Mouse (Mus musculus) retina, adult 2 months (tissue): Measurements from ENCODE around the gene Spdye4a.
"Not testable (repeated sequence)": the region's sequence is repeated elsewhere in the genome, so short reads cannot be mapped to it uniquely, and the experiment has no call there.

Experiments used
- DNase-seq: peaks from one replicate; pipeline ENCODE4 v3.0.0-alpha.2; 2012; ENCODE audit warnings: low read depth, low spot score

Spdye4a gene

DNA sequence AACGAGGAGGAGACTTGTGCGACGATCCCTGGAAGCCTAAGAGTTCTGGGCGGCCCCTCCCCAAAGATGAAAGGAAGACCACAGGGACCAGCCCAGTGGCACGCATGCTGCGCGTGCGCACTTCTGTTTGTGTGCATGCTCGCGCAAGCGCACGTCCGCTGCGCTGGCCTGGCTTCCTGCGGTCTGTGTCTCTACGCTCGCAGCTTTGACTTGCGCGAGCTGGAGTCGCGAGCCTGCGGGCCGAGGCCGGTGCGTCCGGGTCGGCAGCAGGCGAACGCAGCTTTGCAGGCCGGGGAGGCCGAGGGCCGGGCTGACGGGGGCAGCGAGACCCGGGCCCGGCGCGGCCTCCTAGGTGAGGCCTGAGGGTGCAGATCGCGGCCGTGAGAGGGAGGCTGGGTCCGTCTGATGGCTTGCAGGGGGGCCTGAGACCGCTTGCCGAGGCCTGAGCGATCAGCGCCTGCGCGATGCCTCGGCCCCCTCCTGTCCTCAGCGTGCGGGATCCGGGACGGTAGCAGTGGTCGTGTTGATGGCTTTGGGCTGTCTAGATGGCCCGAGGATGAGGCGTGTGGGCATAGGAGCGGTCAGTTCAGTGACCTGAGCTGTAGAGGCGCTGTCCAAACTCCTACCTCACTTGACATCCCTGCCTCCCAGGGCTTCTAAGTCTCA lies 8.5 kb upstream of the Spdye4a start, which contains the start of gene Zfp12:
TSS of gene Zfp12 (plus strand) at position 136 of the 666 bp plus-strand sequence.
- DNase-seq = peak; percentile 83

DNA sequence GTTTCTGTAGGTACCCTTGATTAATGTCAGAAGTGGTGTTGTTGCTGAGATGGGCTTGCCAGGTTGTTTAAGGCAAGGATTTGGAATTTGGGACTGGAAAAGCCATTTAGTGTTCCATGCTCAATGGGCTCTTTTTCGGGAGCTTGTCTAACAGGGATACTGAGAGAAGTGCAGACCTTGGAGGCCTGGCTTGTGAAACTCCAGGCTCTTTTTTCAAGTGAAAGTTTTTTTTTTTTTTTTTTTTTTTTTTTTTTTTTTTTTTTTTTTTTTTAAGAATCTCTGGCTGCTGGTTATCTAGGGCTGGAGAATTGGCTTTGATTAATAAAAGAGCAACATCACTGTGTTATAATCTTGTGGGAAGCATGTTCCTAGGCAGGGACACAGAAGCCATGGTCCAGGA lies 4.4 kb downstream of the Spdye4a start:
- DNase-seq = no peak

DNA sequence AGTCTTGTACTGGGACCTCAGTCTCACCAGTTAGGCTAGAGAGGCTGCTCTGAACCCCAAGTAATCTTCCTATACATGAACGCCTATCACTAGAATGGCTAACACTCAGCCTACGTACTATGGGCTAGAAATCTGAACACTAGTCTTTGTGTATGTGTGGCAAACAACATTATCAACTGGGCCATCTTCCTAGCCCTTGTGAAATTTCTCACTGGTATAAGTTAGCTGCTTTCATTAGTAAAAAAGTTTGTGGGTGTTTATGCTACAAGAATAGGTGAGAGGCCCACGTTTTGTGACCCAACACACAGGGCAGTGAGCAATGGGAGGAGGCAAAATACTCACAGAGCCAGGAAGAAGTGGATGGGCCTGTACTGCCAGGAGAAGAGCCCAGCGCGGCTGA lies 5.7 kb downstream of the Spdye4a start:
- DNase-seq = no peak

DNA sequence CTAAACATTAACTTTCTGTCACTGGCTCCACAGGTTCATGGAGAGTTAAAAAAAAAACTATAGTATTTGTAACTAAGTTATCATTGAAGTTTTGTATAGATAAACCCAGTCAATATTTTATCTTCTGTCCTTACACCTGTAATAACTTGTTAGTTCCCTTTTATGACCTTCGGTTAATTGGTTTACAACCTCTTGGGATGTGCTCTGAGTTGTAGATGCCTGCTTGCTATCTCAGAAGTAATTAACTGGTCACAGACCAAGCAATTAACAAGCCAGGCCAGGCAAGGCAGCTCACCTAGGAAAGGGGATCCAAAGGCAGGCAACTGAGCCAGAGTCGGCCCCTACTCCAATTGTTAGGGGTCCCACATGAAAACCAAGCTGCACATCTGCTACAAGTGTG lies 12.9 kb downstream of the Spdye4a start:
- DNase-seq = no peak

DNA sequence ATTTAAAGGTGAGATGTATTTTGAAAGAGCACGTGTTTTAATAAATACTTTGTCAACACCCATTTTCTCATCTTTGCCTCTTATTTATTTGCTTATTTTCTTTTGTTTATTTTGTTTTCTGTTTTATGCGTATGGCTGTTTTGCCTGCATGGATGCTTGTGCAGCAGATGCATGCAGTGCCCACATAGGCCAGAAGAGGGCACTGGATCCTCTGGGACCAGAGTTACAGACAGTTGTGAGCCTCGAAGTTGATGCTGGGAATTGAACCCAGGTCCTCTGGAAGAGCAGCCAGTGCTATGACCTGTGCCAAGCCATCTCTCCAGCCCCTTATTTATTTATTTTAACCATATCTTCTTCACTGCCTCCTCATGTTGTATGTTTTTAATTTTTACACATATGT lies 21.7 kb downstream of the Spdye4a start:
- no peak for DNase-seq

DNA sequence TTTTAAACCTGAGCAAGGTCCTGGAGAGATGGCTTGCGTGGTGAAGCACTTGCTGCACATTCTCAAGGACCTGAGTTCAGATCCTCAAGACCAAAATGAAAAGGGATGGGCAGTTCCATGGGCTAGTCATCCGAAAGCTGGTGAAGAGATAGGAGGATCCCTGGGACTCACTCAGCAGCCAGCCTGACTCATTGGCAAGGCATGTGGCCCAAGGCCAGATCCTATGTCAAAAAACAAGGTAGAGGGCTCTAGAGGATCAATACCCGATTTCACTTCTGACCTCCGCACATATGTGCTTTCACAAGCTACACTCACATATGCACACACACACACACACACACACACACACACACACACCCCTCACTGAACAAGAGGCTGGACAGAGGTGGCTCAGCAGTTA lies 30.2 kb downstream of the Spdye4a start:
- no peak for DNase-seq

DNA sequence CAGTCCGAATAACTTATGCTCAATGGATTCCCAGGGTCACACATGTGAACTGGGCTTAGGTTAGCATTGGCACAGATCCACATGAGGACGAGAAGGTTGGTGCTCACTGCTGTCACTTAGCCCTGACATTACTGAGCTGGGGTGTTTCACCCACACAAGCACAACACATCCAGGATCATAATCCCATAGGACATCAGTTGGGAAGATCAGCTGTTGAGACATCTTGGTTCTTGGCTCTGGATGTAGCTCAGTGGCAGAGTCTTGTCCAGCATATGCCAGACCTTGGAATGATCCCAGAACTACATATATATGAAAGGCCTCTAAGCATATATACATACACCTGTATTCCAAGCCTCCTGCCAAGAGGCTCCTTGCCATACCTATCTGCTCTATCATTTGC lies 31.5 kb downstream of the Spdye4a start:
- DNase-seq = no peak

DNA sequence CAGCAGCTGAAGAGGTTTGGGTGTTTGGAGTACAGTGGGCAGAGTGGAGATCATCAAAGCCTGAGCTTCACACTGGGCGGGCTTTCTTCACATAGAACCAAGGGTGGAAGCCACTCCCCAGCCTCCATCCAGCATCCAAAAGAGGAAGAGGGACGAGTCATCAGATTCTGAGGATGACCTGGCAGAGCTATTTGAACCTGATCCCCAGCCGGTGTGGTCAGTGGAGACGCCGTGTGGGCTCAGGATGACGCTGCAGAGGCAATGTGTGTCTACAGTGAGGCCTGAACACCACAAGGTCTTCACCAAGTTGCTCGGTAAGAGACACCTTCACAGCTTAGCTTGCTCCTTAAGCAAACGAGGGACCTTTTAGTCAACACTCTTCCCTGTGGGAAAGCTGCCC lies 31.9 kb downstream of the Spdye4a start:
- DNase-seq = not testable (repeated sequence)

DNA sequence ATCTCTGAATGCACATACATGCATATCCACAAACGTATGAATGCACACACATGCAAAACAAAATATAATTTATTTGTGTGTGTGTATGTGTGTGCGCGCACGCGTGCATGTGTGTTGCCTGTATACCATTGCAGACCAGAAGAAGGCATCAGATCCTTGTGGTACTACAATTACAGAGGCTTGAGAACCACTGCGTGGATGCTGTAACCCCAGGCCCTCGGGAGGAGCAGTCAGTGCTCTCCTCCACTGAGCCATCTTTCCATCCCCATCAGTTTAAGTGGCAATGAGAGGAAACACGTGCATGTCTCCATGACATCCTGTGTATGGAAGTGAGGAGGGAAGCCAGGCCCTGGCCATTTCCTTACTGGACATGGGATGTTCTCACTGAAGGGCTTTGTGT lies 33.9 kb downstream of the Spdye4a start:
- no peak for DNase-seq

DNA sequence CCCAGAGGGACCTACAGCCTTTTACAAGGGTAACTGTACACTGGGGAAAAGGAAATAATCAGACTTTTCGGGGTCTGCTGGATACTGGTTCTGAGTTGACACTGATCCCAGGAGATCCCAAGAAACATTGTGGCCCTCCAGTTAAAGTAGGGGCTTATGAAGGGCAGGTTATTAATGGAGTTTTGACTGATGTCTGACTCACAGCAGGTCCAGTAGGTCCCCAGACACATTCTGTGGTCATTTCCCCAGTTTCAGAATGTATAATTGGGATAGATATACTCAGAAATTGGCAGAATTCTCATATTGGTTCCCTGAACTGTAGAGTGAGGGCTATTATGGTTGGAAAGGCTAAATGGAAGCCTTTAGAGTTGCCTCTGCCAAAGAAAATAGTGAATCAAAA lies 38.7 kb downstream of the Spdye4a start:
- DNase-seq = not testable (repeated sequence)

DNA sequence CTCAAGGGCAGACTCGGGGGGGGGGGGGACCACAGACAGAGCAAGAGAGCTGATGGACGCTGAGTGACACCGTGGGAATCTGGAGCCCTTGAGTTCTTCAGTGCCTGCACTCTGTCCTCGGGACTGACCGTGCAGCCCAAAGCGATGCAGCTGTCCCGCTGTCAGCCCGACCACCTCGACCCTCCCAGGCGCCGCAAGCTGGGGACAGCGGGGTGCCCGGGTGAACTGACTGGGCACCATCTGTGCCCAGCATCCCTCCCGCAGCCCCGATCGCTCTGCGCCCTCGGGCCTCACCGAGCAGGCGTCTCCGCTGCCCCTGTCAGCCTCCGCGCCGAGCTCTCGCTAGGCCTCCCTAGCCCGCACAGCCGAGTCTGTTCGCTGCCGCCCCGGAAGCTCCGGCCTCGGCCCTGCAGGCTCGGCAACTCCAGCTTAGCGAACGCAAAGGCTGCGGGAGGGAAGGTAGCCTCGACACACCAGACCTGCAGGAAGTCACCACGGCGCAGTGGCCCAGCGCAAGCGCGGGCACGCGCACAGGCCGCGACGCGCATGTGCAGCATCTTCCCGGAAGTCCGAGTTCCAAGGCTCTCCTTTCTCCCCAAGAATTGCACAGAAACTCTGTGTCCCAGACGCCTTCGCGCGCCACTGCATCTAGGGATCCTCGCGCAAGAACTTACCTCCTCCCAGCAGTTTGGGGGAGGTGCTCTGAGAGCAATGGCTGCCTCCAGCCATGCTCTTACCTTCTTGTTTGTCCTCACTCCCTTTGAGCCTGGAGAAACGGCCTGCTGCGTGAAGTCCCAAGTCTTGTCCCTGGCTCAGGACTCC lies 46.2 kb downstream of the Spdye4a start, which contains the start of the genes Rbak and Spdye4b:
TSS of gene Rbak (minus strand) at position 521 of the 822 bp plus-strand sequence.
TSS of gene Spdye4b (plus strand) at position 763 of the 822 bp plus-strand sequence.
- peak; percentile 75 for DNase-seq

DNA sequence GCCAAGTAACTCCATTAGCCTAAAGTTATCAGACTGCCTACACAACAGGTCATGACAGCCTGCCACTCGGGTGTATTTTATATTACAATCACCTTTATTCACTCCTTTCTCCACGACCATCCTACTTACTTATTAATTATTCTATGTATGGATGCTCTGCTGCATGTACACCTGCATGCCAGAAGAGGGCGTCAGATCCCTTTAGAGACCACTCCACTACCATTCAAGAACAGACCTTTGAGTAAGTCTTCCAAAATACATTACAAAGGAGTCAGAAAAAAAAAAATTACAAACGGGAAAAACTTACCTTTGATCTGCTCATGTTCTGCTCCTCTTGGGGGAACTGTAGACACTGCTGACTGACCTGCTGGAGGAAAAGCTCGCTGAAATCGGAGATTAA lies 47.5 kb downstream of the Spdye4a start:
- no peak for DNase-seq

DNA sequence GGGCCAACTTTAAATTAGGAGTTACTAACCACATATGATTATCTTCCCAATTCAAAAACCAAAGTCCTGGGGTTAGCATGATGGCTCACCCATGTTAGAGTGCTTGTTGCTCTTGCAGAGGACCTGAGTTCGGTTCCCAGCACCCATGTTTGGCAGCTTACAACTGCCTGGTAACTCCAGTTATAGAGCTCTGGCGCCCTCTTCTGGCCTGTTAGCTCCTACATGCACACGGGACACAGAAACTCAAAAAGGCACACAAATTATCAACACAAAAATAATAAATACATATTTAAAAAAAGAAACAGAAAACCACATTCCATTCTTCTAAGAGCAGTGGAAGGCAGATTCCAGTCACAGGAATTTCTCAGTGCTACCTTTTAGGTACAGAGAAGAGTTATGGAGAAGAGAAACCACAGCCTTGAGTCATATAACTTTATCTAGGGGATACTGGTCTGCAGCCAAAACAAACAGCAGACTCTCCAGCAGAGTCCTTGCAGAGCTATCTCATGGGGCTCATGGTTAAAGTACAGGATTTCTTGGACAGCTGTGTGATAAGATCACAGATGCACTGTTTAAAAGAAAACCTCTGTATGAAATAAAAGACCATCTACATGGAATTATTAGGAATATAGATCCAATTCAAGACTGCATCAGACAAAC lies 49.0 kb downstream of the Spdye4a start:
- DNase-seq = no peak

DNA sequence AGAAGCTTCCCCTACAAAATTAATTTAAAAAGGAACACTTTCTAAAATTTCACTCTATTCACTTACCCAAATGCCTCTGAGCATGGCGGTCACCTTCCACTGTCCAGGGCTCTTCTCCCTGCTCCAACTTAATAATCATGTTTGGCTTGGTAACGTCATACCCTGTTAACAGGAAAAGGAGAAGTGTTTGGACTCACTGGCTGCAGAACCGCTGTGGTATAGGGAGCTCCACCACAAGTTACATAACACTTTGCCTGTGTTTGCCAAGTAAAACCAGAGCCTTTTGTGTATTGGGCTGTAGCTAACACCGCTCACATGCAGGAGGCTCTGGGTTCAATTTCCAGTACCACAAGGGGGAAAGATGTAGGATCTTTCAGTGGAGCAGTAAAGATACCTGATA lies 50.7 kb downstream of the Spdye4a start:
- DNase-seq = no peak
